Mouse (Mus musculus) regulatory T cell (primary cell): ENCODE measurements around the gene Fermt3.
"Not testable (repeated sequence)": the region's sequence is repeated elsewhere in the genome, so short reads cannot be mapped to it uniquely, and the experiment has no call there.

Experiments used
- in situ Hi-C: fragments of 300-600 bp; cut with MboI, MseI; formaldehyde crosslinking; loops from one replicate; pipeline ENCODE4 v1.15.1; 2025; ENCODE audit warnings: high pct_unique_total_duplicates

The Fermt3 gene

DNA sequence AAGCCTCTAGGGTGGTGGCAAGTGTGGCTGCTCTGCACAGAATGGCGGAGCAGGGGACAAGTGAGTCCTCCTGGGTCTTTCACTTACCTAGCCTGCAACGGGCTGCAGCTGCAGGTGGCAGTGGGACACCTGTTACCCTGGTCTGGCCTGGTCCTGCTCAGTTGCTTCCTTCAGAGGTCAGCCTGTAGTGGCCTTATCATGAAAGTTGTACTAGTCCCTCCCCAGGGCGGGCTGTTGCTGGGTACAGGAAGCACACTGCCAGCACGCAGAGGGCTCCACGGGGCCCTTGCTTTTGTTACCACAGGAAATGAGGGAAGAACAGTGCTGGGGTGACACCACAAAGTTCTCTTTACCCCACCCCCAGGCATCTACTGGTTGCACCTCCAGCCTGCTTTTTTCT is at the start of gene Fermt3:
Fermt3 (minus strand) TSS at position 279 of the 400 bp plus-strand sequence.
- in situ Hi-C loops, result loop anchor here (5.0 kb wide), 1 partner anchor 82 kb away; no protein-coding TSS in a partner anchor

GRCm38 (mm10) chr19:7068136-7068535 is 48.9 kb upstream of the Fermt3 start:
- in situ Hi-C loops, result loop anchor here (5.0 to 10.0 kb wide), 2 partner anchors 39 to 267 kb away; partner anchors contain the start of gene Flrt1

DNA sequence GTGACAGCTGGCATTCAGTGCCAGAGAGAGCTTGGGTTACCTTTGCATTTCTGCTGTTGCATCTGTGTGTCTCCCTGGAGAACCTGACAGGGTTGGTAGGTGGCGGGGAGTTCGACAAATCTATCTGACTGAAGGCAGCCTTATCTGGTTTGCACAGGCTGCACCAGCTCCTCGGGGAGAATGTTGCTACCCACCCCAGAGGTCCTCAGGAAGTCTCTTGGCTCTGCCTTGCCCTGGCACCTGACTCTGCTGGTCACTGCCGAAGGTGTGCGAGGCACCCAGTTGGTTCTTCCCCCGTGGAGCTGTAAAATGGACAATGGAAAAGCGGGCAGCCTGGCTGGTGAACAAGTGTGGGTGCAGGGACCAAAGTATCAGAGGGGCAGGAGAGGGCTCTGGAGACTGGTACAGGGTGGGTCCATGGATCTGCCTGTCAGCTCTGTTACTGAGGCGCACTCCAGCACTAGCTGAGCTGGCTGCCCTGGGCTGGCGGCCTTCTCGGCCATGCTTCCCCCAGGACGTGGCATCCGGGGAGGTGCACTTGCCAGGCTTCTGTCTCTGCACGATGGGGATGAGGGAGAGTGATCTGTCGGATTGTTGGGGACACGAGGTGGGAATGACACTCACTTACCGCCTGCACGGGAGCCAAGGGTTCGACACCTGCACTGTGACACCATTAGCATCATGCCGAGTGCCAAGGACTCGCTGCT is 48.2 kb upstream of the Fermt3 start:
- in situ Hi-C loops, result loop anchor here (5.0 to 10.0 kb wide), 2 partner anchors 40 to 267 kb away; partner anchors contain the start of gene Flrt1

DNA sequence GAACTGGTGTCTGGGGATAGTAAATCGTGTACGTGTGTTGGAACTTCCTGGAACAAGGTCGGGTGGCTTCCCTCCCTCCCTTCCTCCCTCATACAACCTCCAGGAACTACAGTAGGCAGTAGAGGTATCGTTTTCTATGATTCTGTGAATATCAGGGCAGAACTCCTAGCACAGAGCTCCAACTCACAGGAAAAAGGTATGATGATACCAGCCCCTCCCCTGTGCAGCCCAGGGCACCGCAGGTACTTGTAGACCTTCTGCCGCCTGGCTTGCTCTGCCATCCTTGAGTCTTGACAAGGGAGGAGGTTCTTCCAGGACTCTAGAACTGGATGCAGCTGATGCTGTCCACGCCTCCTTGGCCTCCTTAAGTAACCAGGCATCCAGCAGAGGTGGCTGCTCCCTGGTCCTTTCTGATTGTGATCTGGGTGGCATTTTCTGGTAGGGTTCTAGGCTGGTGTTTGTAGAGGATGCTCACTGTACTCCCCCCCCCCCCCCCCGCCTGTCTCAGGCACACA is 47.6 kb upstream of the Fermt3 start:
- in situ Hi-C loops, result loop anchor here (5.0 to 10.0 kb wide), 2 partner anchors 40 to 268 kb away; partner anchors contain the start of gene Flrt1

DNA sequence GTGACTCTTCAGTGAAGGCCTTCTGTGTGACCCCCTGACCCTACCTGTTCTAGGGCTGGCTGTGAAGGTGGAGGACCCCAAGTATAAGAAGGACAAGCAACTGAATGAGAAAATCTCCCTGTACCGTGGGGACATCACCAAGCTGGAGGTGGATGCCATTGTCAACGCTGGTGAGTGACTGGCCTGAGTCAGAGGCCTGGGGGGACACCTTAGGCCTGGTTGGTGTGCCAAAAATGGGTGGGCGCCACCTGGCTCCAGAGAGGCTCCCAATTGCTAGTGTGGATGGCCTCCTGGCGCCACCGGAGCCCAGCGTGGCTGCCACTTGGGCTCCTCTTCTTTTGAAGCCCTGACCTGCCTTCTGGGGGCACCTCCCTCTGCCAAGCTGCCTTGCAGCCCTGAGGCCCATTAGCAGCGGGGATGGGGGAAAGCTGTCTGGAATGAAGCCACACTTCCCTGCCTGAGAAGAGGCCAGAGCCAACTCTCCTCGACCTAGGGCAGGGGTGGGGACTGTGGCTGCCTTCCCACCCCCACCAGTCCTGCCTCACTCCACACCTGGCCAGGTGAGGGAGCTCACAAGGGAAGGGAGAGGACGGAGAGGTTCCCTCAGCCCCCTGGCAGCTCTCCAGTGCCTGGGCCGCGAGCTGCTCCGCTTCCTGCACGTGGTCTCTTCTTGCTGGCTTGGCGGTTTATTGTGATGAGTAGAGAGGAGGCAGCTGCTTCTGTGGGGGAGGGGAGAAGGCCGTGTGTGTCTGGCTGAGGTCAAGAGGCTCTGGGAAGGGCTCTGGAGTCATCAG is 47.0 kb upstream of the Fermt3 start:
- in situ Hi-C loops, result loop anchor here (5.0 to 10.0 kb wide), 2 partner anchors 41 to 269 kb away; partner anchors contain the start of gene Flrt1

GRCm38 (mm10) chr19:7064571-7064970 is 45.3 kb upstream of the Fermt3 start:
- in situ Hi-C loops, result loop anchor here (10.0 kb wide), 1 partner anchor 270 kb away; no protein-coding TSS in a partner anchor

GRCm38 (mm10) chr19:7062916-7063315 is 43.6 kb upstream of the Fermt3 start:
- in situ Hi-C loops, result loop anchor here (10.0 kb wide), 1 partner anchor 272 kb away; no protein-coding TSS in a partner anchor

DNA sequence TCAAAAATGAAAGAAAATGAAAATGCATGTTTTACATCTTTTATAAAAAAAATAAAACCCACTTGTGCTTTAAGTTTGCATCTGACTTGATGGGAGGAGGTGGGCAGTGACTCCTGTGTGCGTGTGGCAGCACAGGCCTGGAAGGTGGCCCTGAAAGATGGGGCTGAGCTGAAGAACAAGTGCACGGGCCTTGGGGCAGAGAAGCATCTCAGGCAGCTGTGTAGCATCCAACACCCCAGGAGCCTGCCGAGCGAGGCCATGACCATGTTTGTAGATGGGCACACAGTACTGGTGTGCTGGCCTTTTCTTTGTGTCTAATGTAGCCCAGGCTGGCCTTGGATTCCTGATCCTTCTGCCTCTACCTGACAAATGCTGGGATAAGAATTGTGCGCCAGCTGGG is 42.8 kb upstream of the Fermt3 start:
- in situ Hi-C loops, result loop anchor here (10.0 kb wide), 1 partner anchor 273 kb away; no protein-coding TSS in a partner anchor

DNA sequence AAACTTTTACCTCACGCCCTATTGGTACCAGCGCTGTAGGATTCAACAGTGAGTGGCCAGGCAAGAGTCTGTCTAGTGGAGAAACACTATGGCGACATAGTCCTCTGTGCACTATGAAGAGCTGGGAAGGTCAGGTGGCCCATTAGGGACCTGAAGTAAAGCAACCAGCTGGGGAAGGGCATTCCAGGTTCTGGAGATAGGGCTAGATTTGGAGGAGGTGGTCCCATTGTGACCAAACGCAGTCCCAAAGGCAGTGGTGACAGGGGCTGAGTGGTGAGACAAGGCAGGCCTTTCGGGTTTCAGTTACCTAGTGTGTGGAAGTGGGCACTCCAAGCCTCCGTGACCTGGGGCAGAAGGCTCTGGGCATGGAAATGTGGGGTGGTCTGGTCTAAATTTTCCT is 39.3 kb upstream of the Fermt3 start:
- in situ Hi-C loops, result no loop called here

GRCm38 (mm10) chr19:7057722-7058207 is 38.5 kb upstream of the Fermt3 start:
- in situ Hi-C loops, result no loop called here

- in situ Hi-C loops, result no loop called here
Observed at GRCm38 (mm10) chr19:7057126-7057721, 38.0 kb upstream of the Fermt3 start.

- in situ Hi-C loops, result no loop called here
Observed at GRCm38 (mm10) chr19:7056248-7057087, 37.2 kb upstream of the Fermt3 start, which contains the start of gene Macrod1. Macrod1 (plus strand) TSS chr19:7056810.

- in situ Hi-C loops, result no loop called here
Observed at GRCm38 (mm10) chr19:7055173-7055572, 35.9 kb upstream of the Fermt3 start.

DNA sequence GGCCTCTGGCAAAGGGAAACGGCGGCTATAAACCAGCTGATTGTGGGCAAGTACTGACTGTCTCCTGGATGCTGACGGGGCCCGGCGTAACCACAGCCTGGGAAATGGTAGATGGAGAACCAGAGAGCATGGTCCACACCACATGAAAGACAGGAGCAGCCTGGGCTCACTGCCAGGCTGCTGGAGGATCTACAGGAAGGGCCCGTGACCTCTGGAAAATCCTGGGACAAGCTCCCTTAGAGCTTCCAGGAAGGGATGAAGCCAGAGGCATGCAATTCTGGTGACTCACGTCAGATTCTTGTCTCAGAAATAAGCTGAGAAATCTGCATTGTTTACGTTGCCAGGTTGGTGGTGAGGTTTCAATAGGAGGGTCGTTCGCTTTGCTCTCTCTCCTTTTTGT is 35.5 kb upstream of the Fermt3 start:
- in situ Hi-C loops, result no loop called here

DNA sequence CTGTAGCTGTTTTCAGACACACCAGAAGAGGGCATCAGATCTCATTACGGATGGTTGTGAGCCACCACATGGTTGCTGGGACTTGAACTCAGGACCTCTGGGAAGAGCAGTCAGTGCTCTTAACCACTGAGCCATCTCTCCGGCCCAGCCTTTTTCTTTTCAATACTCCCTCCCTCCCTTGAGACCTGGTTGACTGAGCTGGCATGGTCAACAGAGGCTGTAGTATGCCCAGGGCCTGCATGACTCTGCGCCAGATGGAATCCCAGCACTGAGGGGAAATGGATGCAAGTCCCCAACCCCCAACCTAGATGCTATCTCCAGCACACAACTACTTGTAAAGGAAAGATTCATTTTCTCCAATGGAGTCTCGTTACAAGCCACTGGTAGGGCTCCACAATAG is 34.1 kb upstream of the Fermt3 start:
- in situ Hi-C loops, result not testable (repeated sequence)

DNA sequence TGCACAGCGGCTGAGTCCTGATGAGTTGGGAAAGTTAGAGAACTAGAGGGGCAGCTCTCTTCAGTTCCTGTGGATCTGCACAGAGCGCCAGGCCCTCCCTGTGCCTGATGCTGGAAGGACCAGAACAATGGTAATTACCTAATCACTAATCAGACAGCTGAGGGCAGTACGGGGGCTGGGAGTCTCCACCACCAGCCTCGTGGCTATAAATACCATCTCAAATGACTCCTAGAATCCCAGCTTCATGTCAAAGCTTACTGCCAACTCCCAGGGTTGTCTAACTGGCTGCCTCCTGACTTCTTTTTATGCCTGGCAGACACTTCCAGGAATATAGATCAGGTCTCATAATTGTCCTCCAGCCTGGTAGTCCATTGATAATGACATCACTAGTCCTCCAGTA is 25.4 kb upstream of the Fermt3 start:
- in situ Hi-C loops, result loop anchor here (25.0 kb wide), 1 partner anchor 1743 kb away; the partner anchor contains the start of genes Polr2g and Taf6l

GRCm38 (mm10) chr19:7044279-7044678 is 25.0 kb upstream of the Fermt3 start:
- in situ Hi-C loops, result loop anchor here (25.0 kb wide), 1 partner anchor 1743 kb away; the partner anchor contains the start of genes Polr2g and Taf6l

GRCm38 (mm10) chr19:7041171-7041570 is 21.9 kb upstream of the Fermt3 start:
- in situ Hi-C loops, result loop anchor here (25.0 kb wide), 1 partner anchor 1746 kb away; the partner anchor contains the start of genes Polr2g and Taf6l

- in situ Hi-C loops, result loop anchor here (25.0 kb wide), 1 partner anchor 1747 kb away; the partner anchor contains the start of genes Polr2g and Taf6l
Observed at GRCm38 (mm10) chr19:7040637-7041130, 21.4 kb upstream of the Fermt3 start.
